Mouse (Mus musculus) spleen, postnatal 10 days (tissue): Measurements from ENCODE around the gene Ssh3.
A peak's percentile ranks its signal among the peaks of the same experiment; 100 is the strongest.

Experiments used
- DNase-seq, 2 experiments: peaks; one replicate each; pipeline ENCODE4 v3.0.0; 2021 to 2022; ENCODE audit warnings: low spot score in 2 of 2

Ssh3 gene

GRCm38 (mm10) chr19:4268566-4269361 is at the start of gene Ssh3:
Ssh3 (minus strand) TSS chr19:4269180.
- DNase-seq: peak; percentile 51 to 74

- no peak for DNase-seq
Measured at GRCm38 (mm10) chr19:4317181-4317580, 48.2 kb upstream of the Ssh3 start.

- DNase-seq: peak in 1 of 2 experiments; percentile 26
Measured at GRCm38 (mm10) chr19:4315223-4315944, 46.4 kb upstream of the Ssh3 start.

- peak in 1 of 2 experiments; percentile 69 for DNase-seq
Measured at GRCm38 (mm10) chr19:4309776-4310185, 40.8 kb upstream of the Ssh3 start.

- DNase-seq: no peak
Measured at GRCm38 (mm10) chr19:4309302-4309701, 40.3 kb upstream of the Ssh3 start.

GRCm38 (mm10) chr19:4306190-4306577 is 37.2 kb upstream of the Ssh3 start, which contains the start of gene Grk2:
Grk2 (minus strand) TSS chr19:4306222.
- DNase-seq: peak; percentile 86 to 90

- peak; percentile 72 to 79 for DNase-seq
Measured at GRCm38 (mm10) chr19:4305491-4306189, 36.7 kb upstream of the Ssh3 start.

- peak in 1 of 2 experiments; percentile 56 for DNase-seq
Measured at GRCm38 (mm10) chr19:4304871-4305321, 35.9 kb upstream of the Ssh3 start.

- peak in 1 of 2 experiments; percentile 78 for DNase-seq
Measured at GRCm38 (mm10) chr19:4304251-4304821, 35.4 kb upstream of the Ssh3 start.

- DNase-seq: peak in 1 of 2 experiments; percentile 65
Measured at GRCm38 (mm10) chr19:4303640-4303995, 34.6 kb upstream of the Ssh3 start.

GRCm38 (mm10) chr19:4302936-4303639 is 34.1 kb upstream of the Ssh3 start:
- peak in 1 of 2 experiments; percentile 24 for DNase-seq

GRCm38 (mm10) chr19:4301735-4302651 is 33.0 kb upstream of the Ssh3 start:
- DNase-seq: peak in 1 of 2 experiments; percentile 78

- peak in 1 of 2 experiments; percentile 22 for DNase-seq
Measured at GRCm38 (mm10) chr19:4300852-4301734, 32.1 kb upstream of the Ssh3 start.

GRCm38 (mm10) chr19:4300271-4300704 is 31.3 kb upstream of the Ssh3 start:
- peak in 1 of 2 experiments; percentile 80 for DNase-seq

- DNase-seq: peak in 1 of 2 experiments; percentile 61
Measured at GRCm38 (mm10) chr19:4299574-4300270, 30.7 kb upstream of the Ssh3 start.

- no peak for DNase-seq
Measured at GRCm38 (mm10) chr19:4299126-4299525, 30.1 kb upstream of the Ssh3 start.

GRCm38 (mm10) chr19:4298322-4299121 is 29.5 kb upstream of the Ssh3 start:
- DNase-seq: peak in 1 of 2 experiments; percentile 23
